Mouse (Mus musculus): Measurements from ENCODE around the gene Cflar.

DNA sequence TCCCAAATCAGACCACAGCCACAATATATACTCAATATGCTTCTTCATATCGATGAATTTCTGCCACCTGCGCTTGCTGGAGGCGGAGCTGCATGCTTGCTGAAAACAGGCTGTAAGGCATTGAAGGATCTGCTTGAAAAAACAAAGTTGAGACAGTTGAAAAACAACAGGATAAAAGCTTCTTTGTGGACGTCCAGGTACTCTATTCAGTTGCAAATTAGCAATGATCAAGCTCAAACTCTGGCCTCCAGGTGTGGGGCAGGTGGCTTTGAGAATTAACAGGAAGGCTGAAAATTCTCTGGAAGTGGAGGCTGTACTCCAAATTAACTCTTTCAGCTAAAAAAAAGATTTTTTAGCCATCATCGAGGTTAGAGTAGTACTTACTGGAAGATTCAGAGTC, 51.3 kb downstream of the Cflar start:
- TF ChIP-seq POLR2A (IDR thresholded peaks at IDR 0.05; ENCODE audit: extremely low read depth, insufficient read depth, low read length) (no peak), CTCF (IDR thresholded peaks at IDR 0.05; ENCODE audit: low read depth, low read length) (no peak)
